Mouse (Mus musculus): Measurements from ENCODE around the gene 2410004B18Rik. TPM values are rescaled to one million over a fixed set of nuclear protein-coding genes. Genes with fewer than 3 reads are reported as not detected.
A peak's percentile ranks its signal among the peaks of the same experiment; 100 is the strongest.

The 2410004B18Rik gene
- polyA plus RNA-seq, 1 experiment from 2014 or later: 10.1 TPM

DNA sequence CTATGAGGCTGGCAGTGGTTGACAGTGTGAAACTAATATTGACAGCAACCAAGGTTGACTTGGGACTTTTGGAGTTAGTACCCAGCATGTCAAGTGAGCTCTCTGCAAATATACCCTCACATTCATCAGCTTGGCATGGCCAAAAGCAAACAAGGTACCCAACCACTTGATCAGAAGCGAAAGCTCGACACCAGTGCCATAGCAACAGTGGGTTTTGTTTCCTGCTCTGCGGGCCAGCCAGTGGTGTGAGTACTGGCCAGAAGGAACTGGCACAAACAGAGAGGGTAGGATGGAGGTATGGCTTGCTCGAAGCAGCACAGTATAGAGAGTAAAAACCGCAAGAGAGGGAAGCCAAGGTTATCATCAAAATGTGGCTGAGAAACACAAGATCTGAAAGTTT, 21.4 kb upstream of the 2410004B18Rik start:
- Histone ChIP-seq H3K27ac (ENCODE audit: low read depth) (no peak overlapping the region), H3K36me3 (replicated peaks; ENCODE audit: insufficient read depth, low read length) (no peaks in the 10 kb centered on the region), H3K27me3 (ENCODE audit: insufficient read depth, low read length) (no peaks in the 10 kb centered on the region), H3K4me2 (ENCODE audit: low read depth, low read length) (no peak overlapping the region), H3K9me3 (ENCODE audit: low read length) (0 out of 2 replicates have a peak, but pooled peaks cover 4% of the 10 kb centered on the region), H3K4me3 (ENCODE audit: low read depth, low read length) (no peak overlapping the region), H3K4me1 (ENCODE audit: insufficient read depth) (peaks cover 12% of the 10 kb centered on the region; the same call in 1 of the 2 replicates), H3K9ac (replicated peaks) (no peak overlapping the region)
- ATAC-seq (no peak), DNase-seq (no peak)
- 73% methylated on average over 5 of the region's 5 CpGs for WGBS (ENCODE audit: insufficient replicate concordance)
- TF ChIP-seq CTCF (IDR thresholded peaks at IDR 0.05; ENCODE audit: low read depth) (no peak), EP300 (IDR thresholded peaks at IDR 0.05; ENCODE audit: low read depth) (no peak)

- ATAC-seq: no peak
- no peak overlapping the region for H3K4me2 ChIP-seq (ENCODE audit: low read depth, low read length)
- WGBS (ENCODE audit: insufficient replicate concordance): 67% methylated on average over 4 of the region's 4 CpGs
These were observed 21.0 kb upstream of the 2410004B18Rik start for GRCm38 (mm10) chr3:145916826-145917225.

DNA sequence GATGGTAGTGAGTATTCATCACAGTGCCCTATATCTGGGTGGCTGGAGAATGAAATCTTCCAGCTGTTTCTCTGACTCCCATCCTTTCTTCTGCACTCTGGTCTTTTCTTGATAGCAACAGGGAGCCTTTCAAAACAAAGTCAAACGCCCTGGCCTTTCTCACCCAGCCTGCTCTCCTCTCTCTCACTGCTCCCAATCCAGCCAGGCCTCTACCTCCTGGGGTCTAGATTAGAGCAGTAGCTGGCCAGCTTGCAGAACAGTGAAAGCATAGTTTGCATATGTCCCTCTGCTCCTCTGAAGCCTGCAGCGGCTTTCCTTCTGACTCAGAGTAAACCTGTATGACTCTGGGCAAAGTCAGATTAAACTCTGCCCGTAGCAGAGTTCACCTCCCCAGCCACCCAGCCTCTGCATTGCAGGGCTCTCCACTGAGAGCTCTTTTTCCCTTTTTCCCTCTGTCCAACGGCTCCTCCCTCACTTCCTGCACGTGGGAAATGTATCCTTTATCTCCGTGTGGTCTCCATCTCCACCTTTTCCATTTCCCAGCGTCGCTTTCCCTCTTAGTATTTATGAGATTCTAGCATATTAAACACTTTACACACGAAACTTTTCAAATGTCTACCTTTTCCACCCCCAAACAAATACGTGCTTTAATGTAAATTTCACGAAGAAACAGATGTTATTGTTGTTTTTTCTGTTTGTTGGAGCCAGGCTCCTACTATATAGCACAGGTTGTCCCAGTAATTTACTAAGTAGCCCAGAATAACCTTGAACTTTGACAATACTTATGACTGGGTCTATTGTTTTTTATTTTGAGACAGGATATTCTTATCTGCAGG, 15.6 kb upstream of the 2410004B18Rik start, which contains the start of gene Bcl10:
Bcl10 (plus strand) TSS at position 786 of the 836 bp plus-strand sequence.
- H3K9ac ChIP-seq (replicated peaks): no peak within 1 kb of the TSS; the same call in 1 of the 2 replicates
- ATAC-seq: no peak
- H3K4me2 ChIP-seq (ENCODE audit: low read depth, low read length): peak within 1 kb of the TSS; percentile 73
- no peak for TF ChIP-seq EP300 (IDR thresholded peaks at IDR 0.05; ENCODE audit: low read depth)
- TF ChIP-seq CTCF (IDR thresholded peaks at IDR 0.05; ENCODE audit: low read depth): no peak
- 0 out of 2 replicates have a peak, but pooled peaks cover 4% of the 10 kb centered on the region for H3K9me3 ChIP-seq (ENCODE audit: low read length)
- DNase-seq: no peak
- H3K36me3 ChIP-seq (replicated peaks; ENCODE audit: insufficient read depth, low read length): peaks cover under 1% of the 10 kb centered on the region
- 49% methylated on average over 11 of the region's 11 CpGs for WGBS (ENCODE audit: insufficient replicate concordance)
- peaks cover 24% of the 10 kb centered on the region for H3K4me1 ChIP-seq (ENCODE audit: insufficient read depth)
- peak within 1 kb of the TSS; percentile 37; the same call in 1 of the 2 replicates for H3K4me3 ChIP-seq (ENCODE audit: low read depth, low read length)
- no peaks in the 10 kb centered on the region for H3K27me3 ChIP-seq (ENCODE audit: insufficient read depth, low read length)
- H3K27ac ChIP-seq (ENCODE audit: low read depth): peak within 1 kb of the TSS; percentile 85

More at GRCm38 (mm10) chr3:145916826-145917225, 21.0 kb upstream of the 2410004B18Rik start:
- no peak for DNase-seq
- Histone ChIP-seq H3K27me3 (ENCODE audit: insufficient read depth, low read length) (no peaks in the 10 kb centered on the region), H3K4me1 (ENCODE audit: insufficient read depth) (peaks cover 10% of the 10 kb centered on the region; the same call in 1 of the 2 replicates), H3K27ac (ENCODE audit: low read depth) (no peak overlapping the region), H3K9me3 (ENCODE audit: low read length) (0 out of 2 replicates have a peak, but pooled peaks cover 4% of the 10 kb centered on the region), H3K9ac (replicated peaks) (no peak overlapping the region), H3K4me3 (ENCODE audit: low read depth, low read length) (no peak overlapping the region), H3K36me3 (replicated peaks; ENCODE audit: insufficient read depth, low read length) (no peaks in the 10 kb centered on the region)
- TF ChIP-seq CTCF (IDR thresholded peaks at IDR 0.05; ENCODE audit: low read depth) (no peak), EP300 (IDR thresholded peaks at IDR 0.05; ENCODE audit: low read depth) (no peak)

- Histone ChIP-seq H3K9ac (replicated peaks) (no peak overlapping the region), H3K27ac (ENCODE audit: low read depth) (peak overlapping the region; percentile 85; the same call in 1 of the 2 replicates), H3K9me3 (ENCODE audit: low read length) (0 out of 2 replicates have a peak, but pooled peaks cover 4% of the 10 kb centered on the region), H3K4me1 (ENCODE audit: insufficient read depth) (peaks cover 24% of the 10 kb centered on the region), H3K36me3 (replicated peaks; ENCODE audit: insufficient read depth, low read length) (peaks cover 8% of the 10 kb centered on the region), H3K27me3 (ENCODE audit: insufficient read depth, low read length) (no peaks in the 10 kb centered on the region), H3K4me3 (ENCODE audit: low read depth, low read length) (no peak overlapping the region), H3K4me2 (ENCODE audit: low read depth, low read length) (peak overlapping the region; percentile 73; the same call in 1 of the 2 replicates)
- no peak for TF ChIP-seq CTCF (IDR thresholded peaks at IDR 0.05; ENCODE audit: low read depth)
- no peak for TF ChIP-seq EP300 (IDR thresholded peaks at IDR 0.05; ENCODE audit: low read depth)
- DNase-seq (no peak), ATAC-seq (no peak)
- WGBS (ENCODE audit: insufficient replicate concordance): 64% methylated on average over 3 of the region's 3 CpGs
These were observed 14.8 kb upstream of the 2410004B18Rik start for GRCm38 (mm10) chr3:145922971-145923370.

GRCm38 (mm10) chr3:145923874-145924577, 13.8 kb upstream of the 2410004B18Rik start:
- Histone ChIP-seq H3K27ac (ENCODE audit: low read depth) (peak overlapping the region; percentile 99), H3K4me2 (ENCODE audit: low read depth, low read length) (peak overlapping the region; percentile 82), H3K9me3 (ENCODE audit: low read length) (no peaks in the 10 kb centered on the region), H3K36me3 (replicated peaks; ENCODE audit: insufficient read depth, low read length) (peaks cover 14% of the 10 kb centered on the region), H3K4me3 (ENCODE audit: low read depth, low read length) (peak overlapping the region; percentile 98), H3K27me3 (ENCODE audit: insufficient read depth, low read length) (no peaks in the 10 kb centered on the region), H3K9ac (replicated peaks) (peak overlapping the region; percentile 95), H3K4me1 (ENCODE audit: insufficient read depth) (peaks cover 24% of the 10 kb centered on the region)
- under 1% methylated on average over 55 of the region's 58 CpGs for WGBS (ENCODE audit: insufficient replicate concordance)
- ATAC-seq (peak; percentile 98), DNase-seq (peak; percentile 99)
- TF ChIP-seq CTCF (IDR thresholded peaks at IDR 0.05; ENCODE audit: low read depth) (no peak), EP300 (IDR thresholded peaks at IDR 0.05; ENCODE audit: low read depth) (peak; percentile 33)

Data from liver, postnatal 0 days (tissue).